Mouse (Mus musculus): ENCODE results near the gene Psmc5. TPM values are rescaled to one million over a fixed set of nuclear protein-coding genes. Genes with fewer than 3 reads are reported as not detected.

The Psmc5 gene
- polyA plus RNA-seq, 1 experiment from 2014 or later = 312 TPM

DNA sequence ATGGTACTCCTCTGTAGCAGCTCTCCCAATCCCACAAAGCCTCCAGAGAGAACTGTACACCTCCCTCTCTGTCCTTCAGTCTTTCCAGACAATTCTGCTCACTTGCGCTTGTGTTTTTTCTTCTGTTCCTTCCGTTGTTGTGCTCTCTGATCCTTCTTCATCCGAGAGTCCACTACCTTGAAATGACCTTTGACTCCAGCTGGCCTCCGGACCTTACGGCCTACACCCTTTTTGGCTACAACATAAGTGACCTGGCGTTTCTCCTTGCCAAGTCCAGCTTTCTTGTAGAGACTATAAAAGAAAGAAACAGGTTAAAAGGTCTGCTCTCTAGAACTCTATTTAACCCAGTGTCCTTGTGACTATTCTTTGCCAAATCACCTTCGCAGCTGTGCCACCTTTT, 6.6 kb upstream of the Psmc5 start:
- Histone ChIP-seq H3K4me1 (ENCODE audit: insufficient read depth, low read length) (no peaks in the 10 kb centered on the region; the same call in 1 of the 2 replicates), H3K4me3 (ENCODE audit: low read length) (no peak overlapping the region), H3K36me3 (ENCODE audit: insufficient read depth, low read length) (peaks cover 94% of the 10 kb centered on the region), H3K4me2 (replicated peaks; ENCODE audit: low read depth, low read length) (no peak overlapping the region), H3K27me3 (ENCODE audit: insufficient read depth, low read length) (no peaks in the 10 kb centered on the region), H3K9ac (replicated peaks; ENCODE audit: low read length) (no peak overlapping the region), H3K9me3 (ENCODE audit: low read length) (peaks cover 4% of the 10 kb centered on the region; the same call in 1 of the 2 replicates), H3K27ac (ENCODE audit: low read length) (no peak overlapping the region)
- ATAC-seq (ENCODE audit: low FRiP score, low TSS enrichment) = no peak
- 82% methylated on average over 7 of the region's 7 CpGs for WGBS

DNA sequence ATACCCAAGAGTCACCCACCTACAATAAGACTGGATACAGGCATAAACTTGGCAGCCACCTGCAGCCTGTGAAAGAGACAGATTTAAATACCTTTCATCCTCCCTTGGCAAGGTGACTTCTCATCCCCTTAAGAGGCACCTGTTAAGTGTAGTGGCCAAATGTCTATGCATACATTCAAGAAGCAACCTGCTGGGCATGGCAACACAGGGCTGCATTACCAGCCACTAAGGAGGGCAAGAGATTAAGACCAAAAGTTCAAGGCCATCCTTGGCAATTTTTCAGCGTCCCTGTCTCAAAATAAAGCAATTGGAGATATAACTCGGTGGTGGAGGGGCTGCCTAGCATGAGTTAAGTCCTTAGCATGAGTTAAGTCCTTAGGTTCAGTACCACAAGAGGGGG, 1.2 kb upstream of the Psmc5 start:
- WGBS = 13% methylated on average over 2 of the region's 2 CpGs
- Histone ChIP-seq H3K4me2 (replicated peaks; ENCODE audit: low read depth, low read length) (peak overlapping the region; percentile 90), H3K36me3 (ENCODE audit: insufficient read depth, low read length) (peaks cover 58% of the 10 kb centered on the region), H3K4me1 (ENCODE audit: insufficient read depth, low read length) (peaks cover 21% of the 10 kb centered on the region), H3K27ac (ENCODE audit: low read length) (peak overlapping the region; percentile 83; the same call in 1 of the 2 replicates), H3K9me3 (ENCODE audit: low read length) (no peaks in the 10 kb centered on the region), H3K4me3 (ENCODE audit: low read length) (peak overlapping the region; percentile 80), H3K27me3 (ENCODE audit: insufficient read depth, low read length) (no peaks in the 10 kb centered on the region), H3K9ac (replicated peaks; ENCODE audit: low read length) (peak overlapping the region; percentile 79)
- no peak for ATAC-seq (ENCODE audit: low FRiP score, low TSS enrichment)

DNA sequence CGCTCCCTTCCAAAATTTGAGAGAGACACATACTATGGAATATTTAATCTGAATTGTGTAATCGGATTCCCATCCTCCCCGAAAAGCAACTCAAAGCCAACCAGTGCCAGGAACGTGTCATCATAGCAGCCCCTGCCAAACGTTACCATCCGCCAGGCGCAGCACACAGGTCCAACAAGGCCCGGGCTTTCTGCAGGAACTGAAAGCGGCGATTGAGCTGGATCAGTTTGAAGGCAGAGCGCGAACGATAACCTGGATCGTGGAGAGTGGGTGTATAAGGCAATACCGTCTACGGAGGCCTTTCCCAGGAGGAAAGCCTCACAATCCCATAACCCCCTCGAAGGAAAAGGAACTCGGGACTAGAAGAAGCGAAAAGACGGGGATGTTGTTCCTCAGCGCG, 780 bp upstream of the Psmc5 start:
- peaks cover 21% of the 10 kb centered on the region for H3K4me1 ChIP-seq (ENCODE audit: insufficient read depth, low read length)
- H3K4me2 ChIP-seq (replicated peaks; ENCODE audit: low read depth, low read length) = peak overlapping the region; percentile 90
- no peaks in the 10 kb centered on the region for H3K27me3 ChIP-seq (ENCODE audit: insufficient read depth, low read length)
- peak overlapping the region; percentile 79 for H3K9ac ChIP-seq (replicated peaks; ENCODE audit: low read length)
- WGBS = 3% methylated on average over 22 of the region's 22 CpGs
- 0 out of 2 replicates have a peak, but pooled peaks have one; percentile 4 for ATAC-seq (ENCODE audit: low FRiP score, low TSS enrichment)
- peak overlapping the region; percentile 80 for H3K4me3 ChIP-seq (ENCODE audit: low read length)
- peaks cover 54% of the 10 kb centered on the region for H3K36me3 ChIP-seq (ENCODE audit: insufficient read depth, low read length)
- no peaks in the 10 kb centered on the region for H3K9me3 ChIP-seq (ENCODE audit: low read length)
- peak overlapping the region; percentile 83 for H3K27ac ChIP-seq (ENCODE audit: low read length)

DNA sequence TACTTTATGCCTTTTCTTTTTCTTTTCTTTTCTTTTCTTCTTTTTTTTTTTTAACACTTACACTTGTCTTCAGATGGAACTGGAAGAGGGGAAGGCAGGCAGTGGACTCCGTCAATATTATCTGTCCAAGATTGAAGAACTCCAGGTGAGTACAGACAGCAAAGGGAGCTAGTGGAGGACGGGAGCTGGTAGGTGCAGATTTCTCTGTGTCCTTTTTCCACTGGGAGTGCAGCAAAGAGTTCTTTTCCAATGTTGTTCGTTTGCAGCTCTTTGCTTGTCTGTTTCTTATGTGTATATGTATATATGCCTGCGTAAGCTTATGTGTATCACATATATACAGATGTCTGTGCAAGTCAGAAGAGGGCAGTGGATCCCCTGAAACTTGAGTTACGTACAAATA, 821 bp downstream of the Psmc5 start:
- Histone ChIP-seq H3K4me1 (ENCODE audit: insufficient read depth, low read length) (peaks cover 21% of the 10 kb centered on the region), H3K27me3 (ENCODE audit: insufficient read depth, low read length) (no peaks in the 10 kb centered on the region), H3K4me3 (ENCODE audit: low read length) (peak overlapping the region; percentile 80), H3K4me2 (replicated peaks; ENCODE audit: low read depth, low read length) (peak overlapping the region; percentile 90), H3K9ac (replicated peaks; ENCODE audit: low read length) (peak overlapping the region; percentile 79), H3K9me3 (ENCODE audit: low read length) (no peaks in the 10 kb centered on the region), H3K27ac (ENCODE audit: low read length) (peak overlapping the region; percentile 83; the same call in 1 of the 2 replicates), H3K36me3 (ENCODE audit: insufficient read depth, low read length) (peaks cover 51% of the 10 kb centered on the region)
- no peak for ATAC-seq (ENCODE audit: low FRiP score, low TSS enrichment)
- 59% methylated on average over 5 of the region's 5 CpGs for WGBS

DNA sequence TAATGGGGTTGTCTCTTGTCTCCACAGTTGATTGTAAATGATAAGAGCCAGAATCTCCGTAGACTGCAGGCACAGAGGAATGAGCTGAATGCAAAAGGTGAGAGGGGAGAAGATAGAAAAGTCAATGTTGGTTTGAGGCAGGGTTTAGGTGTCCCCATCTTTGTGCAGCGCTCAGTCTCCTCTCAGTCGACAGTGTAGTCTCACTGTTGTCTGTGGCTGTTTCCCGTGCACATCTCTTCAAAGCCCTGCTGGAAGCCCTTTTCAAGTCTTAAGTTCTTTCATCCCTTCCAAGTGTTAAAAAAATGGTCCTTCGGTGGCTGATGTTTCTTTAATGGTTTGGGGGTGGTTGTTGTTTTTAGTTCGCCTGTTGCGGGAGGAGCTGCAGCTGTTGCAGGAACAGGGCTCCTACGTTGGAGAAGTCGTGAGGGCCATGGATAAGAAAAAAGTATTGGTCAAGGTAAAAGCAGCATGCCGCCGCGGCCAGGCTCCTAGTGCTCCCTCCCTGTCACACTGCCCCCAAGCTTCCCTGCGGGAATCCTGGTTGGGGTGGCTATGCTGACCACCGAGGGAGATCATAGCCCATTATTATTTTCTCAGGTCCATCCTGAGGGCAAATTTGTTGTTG, 5.0 kb downstream of the Psmc5 start:
- no peaks in the 10 kb centered on the region for H3K9me3 ChIP-seq (ENCODE audit: low read length)
- H3K4me1 ChIP-seq (ENCODE audit: insufficient read depth, low read length) = peaks cover 13% of the 10 kb centered on the region
- peaks cover 68% of the 10 kb centered on the region for H3K36me3 ChIP-seq (ENCODE audit: insufficient read depth, low read length)
- no peaks in the 10 kb centered on the region for H3K27me3 ChIP-seq (ENCODE audit: insufficient read depth, low read length)
- H3K4me3 ChIP-seq (ENCODE audit: low read length) = no peak overlapping the region
- H3K27ac ChIP-seq (ENCODE audit: low read length) = no peak overlapping the region
- WGBS = 60% methylated on average over 14 of the region's 14 CpGs
- ATAC-seq (ENCODE audit: low FRiP score, low TSS enrichment) = no peak
- no peak overlapping the region for H3K9ac ChIP-seq (replicated peaks; ENCODE audit: low read length)
- no peak overlapping the region for H3K4me2 ChIP-seq (replicated peaks; ENCODE audit: low read depth, low read length)

DNA sequence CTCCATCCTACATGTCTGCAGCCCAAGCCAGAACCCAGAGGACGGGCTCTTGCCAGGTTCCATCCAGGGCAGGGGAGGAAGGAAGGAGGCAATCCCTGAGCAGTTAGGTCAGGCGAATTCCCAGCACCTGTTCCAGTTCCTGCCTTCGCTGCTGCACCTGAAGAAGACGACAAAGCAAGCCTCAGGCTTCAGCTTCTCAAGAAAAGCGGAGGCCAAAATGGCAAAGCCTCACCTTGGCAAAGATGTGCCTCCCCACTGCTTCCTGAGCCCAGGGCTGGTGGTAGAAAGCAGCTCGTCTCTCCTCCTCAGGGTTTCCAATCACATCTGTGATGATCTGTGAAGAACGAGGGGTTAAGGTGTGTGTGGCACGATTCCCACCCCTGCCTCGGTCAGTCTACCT, 8.0 kb downstream of the Psmc5 start:
- WGBS = 87% methylated on average over 9 of the region's 9 CpGs
- Histone ChIP-seq H3K9me3 (ENCODE audit: low read length) (no peaks in the 10 kb centered on the region), H3K27me3 (ENCODE audit: insufficient read depth, low read length) (no peaks in the 10 kb centered on the region), H3K9ac (replicated peaks; ENCODE audit: low read length) (no peak overlapping the region), H3K4me2 (replicated peaks; ENCODE audit: low read depth, low read length) (no peak overlapping the region), H3K4me3 (ENCODE audit: low read length) (no peak overlapping the region), H3K4me1 (ENCODE audit: insufficient read depth, low read length) (peaks cover 19% of the 10 kb centered on the region), H3K27ac (ENCODE audit: low read length) (no peak overlapping the region), H3K36me3 (ENCODE audit: insufficient read depth, low read length) (peaks cover 75% of the 10 kb centered on the region)
- no peak for ATAC-seq (ENCODE audit: low FRiP score, low TSS enrichment)

DNA sequence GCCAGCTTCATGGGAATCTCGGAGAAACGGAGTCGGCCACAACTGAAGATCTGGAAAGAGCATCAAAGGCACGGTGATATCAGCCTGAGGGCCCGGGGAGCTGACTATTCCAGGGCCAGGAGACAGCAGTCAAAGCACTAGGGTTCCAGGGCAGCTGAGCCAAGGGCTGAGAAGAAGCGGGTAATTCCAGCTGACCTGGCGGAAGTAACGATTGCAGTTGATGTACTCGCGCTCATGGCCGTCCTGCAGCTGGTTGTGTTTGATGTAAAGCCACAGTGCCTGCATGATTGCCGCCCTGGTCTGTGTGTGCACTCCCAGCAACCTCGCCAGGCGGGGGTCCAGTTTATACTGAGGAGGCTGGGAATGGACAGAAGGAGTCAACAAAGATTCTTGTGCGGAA, 9.0 kb downstream of the Psmc5 start:
- Histone ChIP-seq H3K4me3 (ENCODE audit: low read length) (no peak overlapping the region), H3K4me2 (replicated peaks; ENCODE audit: low read depth, low read length) (no peak overlapping the region), H3K36me3 (ENCODE audit: insufficient read depth, low read length) (peaks cover 71% of the 10 kb centered on the region), H3K9me3 (ENCODE audit: low read length) (no peaks in the 10 kb centered on the region), H3K27me3 (ENCODE audit: insufficient read depth, low read length) (no peaks in the 10 kb centered on the region), H3K4me1 (ENCODE audit: insufficient read depth, low read length) (peaks cover 26% of the 10 kb centered on the region), H3K9ac (replicated peaks; ENCODE audit: low read length) (no peak overlapping the region), H3K27ac (ENCODE audit: low read length) (no peak overlapping the region)
- no peak for ATAC-seq (ENCODE audit: low FRiP score, low TSS enrichment)
- WGBS = 88% methylated on average over 15 of the region's 15 CpGs

DNA sequence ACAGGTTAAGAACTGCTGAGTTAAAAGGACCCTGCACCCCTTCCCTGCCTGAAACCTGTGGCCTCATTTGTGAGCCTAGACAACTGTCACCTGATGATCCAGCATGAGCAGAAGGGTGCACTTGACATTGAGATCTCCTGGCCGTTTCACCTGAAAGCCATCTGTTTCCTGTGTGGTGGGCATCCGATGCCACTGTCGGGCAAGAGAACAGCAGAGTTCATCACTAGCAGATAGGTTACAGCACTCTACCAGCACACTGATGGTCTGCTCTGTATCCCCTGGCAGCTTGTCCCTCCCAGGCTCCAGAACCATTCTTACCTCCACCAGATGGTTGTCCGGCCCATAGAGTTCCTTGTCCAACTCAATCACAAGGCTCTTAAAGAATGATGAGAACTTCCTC, 9.6 kb downstream of the Psmc5 start:
- no peaks in the 10 kb centered on the region for H3K9me3 ChIP-seq (ENCODE audit: low read length)
- no peak overlapping the region for H3K9ac ChIP-seq (replicated peaks; ENCODE audit: low read length)
- no peaks in the 10 kb centered on the region for H3K27me3 ChIP-seq (ENCODE audit: insufficient read depth, low read length)
- no peak overlapping the region for H3K4me2 ChIP-seq (replicated peaks; ENCODE audit: low read depth, low read length)
- no peak overlapping the region for H3K27ac ChIP-seq (ENCODE audit: low read length)
- peaks cover 70% of the 10 kb centered on the region for H3K36me3 ChIP-seq (ENCODE audit: insufficient read depth, low read length)
- 89% methylated on average over 4 of the region's 4 CpGs for WGBS
- ATAC-seq (ENCODE audit: low FRiP score, low TSS enrichment) = no peak
- no peak overlapping the region for H3K4me3 ChIP-seq (ENCODE audit: low read length)
- peaks cover 32% of the 10 kb centered on the region for H3K4me1 ChIP-seq (ENCODE audit: insufficient read depth, low read length)

DNA sequence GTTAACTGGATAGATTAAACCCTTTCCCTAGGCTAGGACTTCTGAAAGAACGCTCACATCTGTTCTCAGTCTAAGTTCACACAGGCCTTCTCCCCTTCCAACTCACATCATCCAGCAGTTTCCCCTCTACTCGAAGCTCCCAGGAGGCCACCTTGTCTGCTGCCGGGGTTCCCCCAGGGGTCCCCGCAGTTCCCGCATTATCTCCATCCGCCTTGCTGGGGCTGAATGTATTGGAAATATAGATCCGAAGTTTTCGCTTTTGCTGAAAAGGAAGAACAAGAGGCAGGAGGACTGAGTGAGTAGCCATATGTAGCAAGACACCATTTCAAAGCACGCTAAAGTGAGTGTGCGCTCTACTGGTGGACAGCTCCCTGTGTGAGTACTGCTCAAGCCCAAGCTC, 10.5 kb downstream of the Psmc5 start:
- Histone ChIP-seq H3K4me3 (ENCODE audit: low read length) (no peak overlapping the region), H3K4me1 (ENCODE audit: insufficient read depth, low read length) (peaks cover 41% of the 10 kb centered on the region), H3K27me3 (ENCODE audit: insufficient read depth, low read length) (no peaks in the 10 kb centered on the region), H3K9ac (replicated peaks; ENCODE audit: low read length) (no peak overlapping the region), H3K27ac (ENCODE audit: low read length) (no peak overlapping the region), H3K4me2 (replicated peaks; ENCODE audit: low read depth, low read length) (no peak overlapping the region), H3K9me3 (ENCODE audit: low read length) (no peaks in the 10 kb centered on the region), H3K36me3 (ENCODE audit: insufficient read depth, low read length) (peaks cover 61% of the 10 kb centered on the region)
- 92% methylated on average over 10 of the region's 10 CpGs for WGBS
- no peak for ATAC-seq (ENCODE audit: low FRiP score, low TSS enrichment)

DNA sequence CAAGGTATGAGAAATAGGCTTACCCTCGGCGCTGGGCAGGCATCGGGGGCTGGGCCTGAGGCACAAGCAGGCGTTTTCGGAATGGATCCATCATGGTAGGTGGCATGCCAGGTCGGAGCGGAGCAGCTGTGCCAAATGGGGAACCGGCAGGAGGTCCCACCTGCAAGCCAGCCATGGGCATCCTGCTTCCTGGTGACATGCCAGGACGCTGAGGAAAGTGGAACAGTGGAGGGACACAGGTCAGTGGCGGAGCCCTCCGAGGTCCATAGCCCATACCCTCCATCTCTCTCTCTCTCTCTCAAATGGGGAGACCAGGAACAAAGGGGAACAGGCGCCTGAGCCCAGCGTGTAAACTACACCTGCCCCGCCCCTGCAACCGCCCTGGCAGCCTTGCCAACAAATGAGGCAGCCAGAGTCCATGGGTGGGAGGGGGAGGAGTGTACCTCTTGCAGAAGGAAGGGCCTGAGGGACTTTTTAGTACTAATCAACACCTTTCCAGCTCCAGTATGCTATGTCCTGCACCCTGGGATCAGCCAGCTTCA, 11.4 kb downstream of the Psmc5 start:
- Histone ChIP-seq H3K27me3 (ENCODE audit: insufficient read depth, low read length) (no peaks in the 10 kb centered on the region), H3K4me1 (ENCODE audit: insufficient read depth, low read length) (peaks cover 42% of the 10 kb centered on the region), H3K9me3 (ENCODE audit: low read length) (no peaks in the 10 kb centered on the region), H3K27ac (ENCODE audit: low read length) (peak overlapping the region; percentile 56), H3K4me3 (ENCODE audit: low read length) (no peak overlapping the region), H3K4me2 (replicated peaks; ENCODE audit: low read depth, low read length) (no peak overlapping the region), H3K9ac (replicated peaks; ENCODE audit: low read length) (no peak overlapping the region), H3K36me3 (ENCODE audit: insufficient read depth, low read length) (peaks cover 51% of the 10 kb centered on the region)
- 63% methylated on average over 15 of the region's 15 CpGs for WGBS
- ATAC-seq (ENCODE audit: low FRiP score, low TSS enrichment) = no peak
